Mouse (Mus musculus) forebrain, embryonic 13.5 days (tissue): ENCODE data around the gene Mamdc4. TPM values are rescaled to one million over a fixed set of nuclear protein-coding genes. Genes with fewer than 3 reads are reported as not detected.
A peak's percentile ranks its signal among the peaks of the same experiment; 100 is the strongest.
"Not testable (repeated sequence)": the region's sequence is repeated elsewhere in the genome, so short reads cannot be mapped to it uniquely, and the experiment has no call there.

ENCODE experiments used
- ATAC-seq: fragments of 200-750 bp; cut with Nextera tagmentation; 2 replicates; pipeline ENCODE4 v1.8.0; 2017
- H3K27ac ChIP-seq: fragments of 300-500 bp; sonication (generic); 2 replicates; pipeline ENCODE4 v1.5.1; 2015; ENCODE audit warnings: inconsistent platforms, mild to moderate bottlenecking, moderate library complexity
- H3K27me3 ChIP-seq: fragments of 300-500 bp; sonication (generic); 2 replicates; pipeline ENCODE4 v1.6.1; 2015; ENCODE audit warnings: mild to moderate bottlenecking, inconsistent platforms
- H3K36me3 ChIP-seq: fragments of 300-500 bp; sonication (generic); 2 replicates; pipeline ENCODE4 v1.6.1; 2015; ENCODE audit warnings: mild to moderate bottlenecking, inconsistent platforms; ENCODE audit not compliant: poor library complexity, severe bottlenecking
- H3K4me1 ChIP-seq: fragments of 300-500 bp; sonication (generic); 2 replicates; pipeline ENCODE4 v1.6.1; 2015; ENCODE audit warnings: inconsistent platforms
- H3K4me2 ChIP-seq: fragments of 300-500 bp; sonication (generic); 2 replicates; pipeline ENCODE4 v1.6.1; 2015; ENCODE audit warnings: inconsistent platforms, mild to moderate bottlenecking, moderate library complexity
- H3K4me3 ChIP-seq: fragments of 300-500 bp; sonication (generic); 2 replicates; pipeline ENCODE4 v1.5.1; 2015; ENCODE audit warnings: mild to moderate bottlenecking, inconsistent platforms
- H3K9ac ChIP-seq: fragments of 300-500 bp; sonication (generic); 2 replicates; pipeline ENCODE4 v1.6.1; 2015; ENCODE audit warnings: mild to moderate bottlenecking, inconsistent platforms
- H3K9me3 ChIP-seq: fragments of 300-500 bp; sonication (generic); replicated peaks from 2 replicates; pipeline ENCODE4 v1.6.1; 2016; ENCODE audit warnings: inconsistent platforms
- WGBS: fragments of 180-500 bp; shearing (Covaris S2); methylation state at CpG from one replicate; pipeline ENCODE4 v1.1.7; 2015; 5-methylcytosine and 5-hydroxymethylcytosine counted together
- polyA plus RNA-seq: library from polyadenylated mRNA; unstranded; fragments of >200 nt; fragmentation: Nextera tagmentation; extraction: Ambion mirVana; gene quantifications from 2 replicates; pipeline ENCODE4 v1.2.1, GENCODE M21; 2015

Mamdc4 gene
- polyA plus RNA-seq, 1 experiment from 2014 or later: 4.2 TPM

- WGBS: 87% methylated on average over 4 of the region's 4 CpGs
Observed at GRCm38 (mm10) chr2:25553171-25553786, 21.4 kb downstream of the Mamdc4 start.

DNA sequence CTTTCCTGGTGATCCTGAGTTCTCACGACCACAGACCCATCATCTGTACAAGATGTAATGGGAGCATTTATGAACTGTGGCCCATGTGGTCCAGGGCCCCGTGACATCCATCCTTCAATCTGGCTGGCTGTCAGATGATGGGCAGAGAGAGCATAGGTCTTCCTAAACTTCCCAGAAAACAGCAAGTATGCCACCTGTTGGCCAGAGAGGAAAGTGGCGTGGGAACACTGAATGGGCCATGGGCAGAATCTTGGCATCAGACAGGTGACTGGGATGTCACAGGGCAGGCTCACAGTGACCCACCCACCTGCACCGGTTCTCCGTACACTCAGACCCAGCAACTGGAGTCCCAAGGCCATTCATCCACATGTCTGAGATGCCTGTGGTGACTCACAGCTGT, 23.5 kb downstream of the Mamdc4 start:
- Histone ChIP-seq H3K4me2 (no peak overlapping the region), H3K9ac (no peak overlapping the region), H3K9me3 (no peaks in the 10 kb centered on the region), H3K27me3 (no peaks in the 10 kb centered on the region), H3K4me3 (no peak overlapping the region), H3K36me3 (no peaks in the 10 kb centered on the region), H3K27ac (no peak overlapping the region), H3K4me1 (peaks cover 2% of the 10 kb centered on the region)
- WGBS: 33% methylated on average over 5 of the region's 5 CpGs
- no peak for ATAC-seq

More at GRCm38 (mm10) chr2:25553171-25553786, 21.4 kb downstream of the Mamdc4 start:
- H3K9me3 ChIP-seq, ATAC-seq, H3K4me2 ChIP-seq, H3K4me3 ChIP-seq, H3K27ac ChIP-seq, H3K27me3 ChIP-seq, H3K36me3 ChIP-seq, H3K4me1 ChIP-seq, H3K9ac ChIP-seq: not testable (repeated sequence)

GRCm38 (mm10) chr2:25549021-25549991, 25.3 kb downstream of the Mamdc4 start:
- Histone ChIP-seq H3K36me3 (no peaks in the 10 kb centered on the region), H3K9me3 (no peaks in the 10 kb centered on the region), H3K27ac (no peak overlapping the region), H3K4me3 (no peak overlapping the region), H3K4me1 (peaks cover 10% of the 10 kb centered on the region), H3K9ac (no peak overlapping the region), H3K4me2 (no peak overlapping the region), H3K27me3 (no peaks in the 10 kb centered on the region)
- no peak for ATAC-seq
- 79% methylated on average over 9 of the region's 9 CpGs for WGBS

GRCm38 (mm10) chr2:25546811-25547491, 27.7 kb downstream of the Mamdc4 start, which contains the start of gene Traf2:
Gene Traf2 (minus strand): TSS chr2:25546940.
- 3% methylated on average over 48 of the region's 48 CpGs for WGBS
- no peaks in the 10 kb centered on the region for H3K27me3 ChIP-seq
- H3K36me3 ChIP-seq: no peaks in the 10 kb centered on the region

DNA sequence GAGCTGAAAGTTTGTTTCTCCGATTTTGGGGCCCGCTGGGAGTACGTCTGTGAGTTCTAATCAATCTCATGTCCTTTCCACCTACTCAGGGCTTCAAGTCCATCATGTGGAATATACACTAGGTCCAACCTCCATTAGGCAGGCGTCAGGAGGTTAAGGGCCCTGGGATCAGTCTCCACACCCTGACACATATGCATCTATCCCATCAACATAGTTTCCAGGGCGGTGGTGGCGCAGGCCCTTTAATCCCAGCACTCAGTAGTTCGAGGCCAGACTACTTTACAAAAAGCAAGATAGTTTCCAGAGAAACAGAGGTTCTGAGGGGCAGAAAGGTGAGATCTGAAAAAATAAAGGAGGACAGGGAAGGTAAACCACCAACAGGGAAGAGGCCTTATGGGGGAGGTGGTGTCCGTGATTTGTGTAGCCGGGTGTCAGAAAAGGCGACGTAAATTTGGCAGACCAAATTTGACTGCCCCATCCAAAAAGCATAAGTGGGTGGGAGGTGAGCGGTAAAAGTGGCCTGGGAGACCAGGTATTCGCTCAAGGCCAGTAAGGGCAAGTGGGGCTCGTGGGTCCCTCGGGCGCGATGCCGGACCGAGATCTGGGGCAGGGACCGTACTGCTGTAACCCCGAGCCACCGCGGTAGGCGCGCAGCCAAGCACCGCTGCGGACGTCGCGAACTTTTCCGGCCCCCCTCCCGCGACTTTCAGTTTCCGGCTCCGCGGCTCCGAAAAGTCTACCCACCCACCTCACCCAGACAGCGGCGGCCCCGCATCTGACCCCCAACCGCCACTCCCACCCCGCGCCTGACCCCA, 28.4 kb downstream of the Mamdc4 start:
- H3K4me2 ChIP-seq: peak overlapping the region; percentile 78
- 10% methylated on average over 43 of the region's 43 CpGs for WGBS
- ATAC-seq: peak; percentile 65
- H3K9me3 ChIP-seq: no peaks in the 10 kb centered on the region
- peak overlapping the region; percentile 69 for H3K4me3 ChIP-seq
- peak overlapping the region; percentile 79 for H3K9ac ChIP-seq
- no peaks in the 10 kb centered on the region for H3K36me3 ChIP-seq
- H3K27me3 ChIP-seq: no peaks in the 10 kb centered on the region
- peaks cover 16% of the 10 kb centered on the region for H3K4me1 ChIP-seq
- H3K27ac ChIP-seq: 0 out of 2 replicates have a peak overlapping the region, but pooled peaks have one; percentile 3

More at GRCm38 (mm10) chr2:25546811-25547491, 27.7 kb downstream of the Mamdc4 start, which contains the start of gene Traf2:
- ATAC-seq: peak; percentile 100
- Histone ChIP-seq H3K4me1 (peaks cover 15% of the 10 kb centered on the region), H3K4me3 (peak within 1 kb of the TSS; percentile 69), H3K27ac (0 out of 2 replicates have a peak within 1 kb of the TSS, but pooled peaks have one; percentile 3), H3K9ac (peak within 1 kb of the TSS; percentile 79), H3K4me2 (peak within 1 kb of the TSS; percentile 78), H3K9me3 (no peaks in the 10 kb centered on the region)

DNA sequence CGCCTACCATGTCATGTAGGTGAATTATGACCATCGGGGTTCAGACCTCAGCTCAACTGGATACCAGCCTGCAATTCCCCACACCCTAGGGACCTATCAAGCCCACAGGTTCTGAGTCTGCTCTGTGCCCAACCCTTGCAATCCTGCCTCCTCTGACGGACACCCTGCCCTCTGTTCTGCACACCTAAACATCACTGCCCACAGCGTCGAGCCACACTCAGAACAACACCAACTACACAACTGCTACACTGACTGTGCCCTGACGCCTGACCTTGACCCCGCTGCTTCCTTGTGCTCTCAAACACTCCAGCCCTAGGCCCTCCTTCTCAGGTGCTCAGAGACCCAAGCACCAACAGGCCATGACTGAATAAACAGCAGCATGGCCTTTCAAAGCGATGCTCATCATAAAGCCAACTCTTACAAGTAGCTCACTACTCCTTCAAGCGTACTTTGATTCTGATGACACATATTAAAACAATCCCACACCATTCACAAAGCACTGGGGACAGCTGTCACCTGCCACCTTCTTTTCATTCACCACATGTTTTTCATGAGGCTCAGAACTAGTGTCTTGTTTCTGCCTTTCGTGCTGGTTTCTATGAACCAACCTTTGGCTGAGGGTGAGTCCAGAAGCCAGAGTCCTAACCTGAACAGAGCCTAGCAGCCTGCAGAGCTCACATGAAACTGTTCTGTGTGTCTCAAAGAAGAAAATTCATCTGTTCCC, 32.8 kb downstream of the Mamdc4 start:
- H3K9ac ChIP-seq: no peak overlapping the region

DNA sequence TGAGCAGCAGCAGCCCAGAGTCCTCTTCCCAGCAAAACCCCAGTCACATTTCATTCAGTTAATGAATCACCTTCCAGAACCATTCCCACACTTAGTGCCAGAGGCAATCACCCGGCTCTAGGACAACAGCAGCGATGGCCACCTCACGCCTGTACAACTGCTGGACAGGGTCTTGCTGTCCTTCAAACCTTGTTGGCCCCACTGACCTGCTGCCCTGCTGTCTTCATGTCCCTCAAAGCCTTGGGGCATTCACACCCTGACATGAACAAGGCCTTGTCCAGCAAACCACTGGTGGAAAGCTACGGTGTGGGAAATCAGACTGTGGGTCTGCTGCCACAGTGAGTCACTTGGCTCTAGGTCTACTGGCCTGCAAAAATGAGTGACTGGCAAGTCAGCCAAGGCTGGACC, 34.1 kb downstream of the Mamdc4 start:
- 96% methylated on average over 4 of the region's 4 CpGs for WGBS

More for the DNA sequence above, 32.8 kb downstream of the Mamdc4 start:
- H3K4me2 ChIP-seq: no peak overlapping the region
- H3K27me3 ChIP-seq: no peaks in the 10 kb centered on the region
- H3K4me3 ChIP-seq: no peak overlapping the region
- H3K4me1 ChIP-seq: peaks cover 16% of the 10 kb centered on the region
- ATAC-seq: no peak
- no peak overlapping the region for H3K27ac ChIP-seq
- 92% methylated on average over 10 of the region's 10 CpGs for WGBS
- H3K9me3 ChIP-seq: no peaks in the 10 kb centered on the region
- peaks cover 10% of the 10 kb centered on the region for H3K36me3 ChIP-seq

GRCm38 (mm10) chr2:25536531-25536930, 38.1 kb downstream of the Mamdc4 start:
- Histone ChIP-seq H3K27ac (no peak overlapping the region), H3K4me3 (no peak overlapping the region), H3K4me1 (no peaks in the 10 kb centered on the region), H3K9ac (no peak overlapping the region), H3K27me3 (no peaks in the 10 kb centered on the region), H3K36me3 (peaks cover 51% of the 10 kb centered on the region), H3K9me3 (no peaks in the 10 kb centered on the region), H3K4me2 (no peak overlapping the region)
- WGBS: 91% methylated on average over 8 of the region's 8 CpGs
- no peak for ATAC-seq

More for the DNA sequence above, 34.1 kb downstream of the Mamdc4 start:
- H3K4me2 ChIP-seq: no peak overlapping the region
- H3K4me1 ChIP-seq: peaks cover 8% of the 10 kb centered on the region
- H3K9me3 ChIP-seq: no peaks in the 10 kb centered on the region
- H3K4me3 ChIP-seq: no peak overlapping the region
- no peaks in the 10 kb centered on the region for H3K27me3 ChIP-seq
- H3K36me3 ChIP-seq: peaks cover 23% of the 10 kb centered on the region
- H3K9ac ChIP-seq: no peak overlapping the region
- no peak for ATAC-seq
- no peak overlapping the region for H3K27ac ChIP-seq

DNA sequence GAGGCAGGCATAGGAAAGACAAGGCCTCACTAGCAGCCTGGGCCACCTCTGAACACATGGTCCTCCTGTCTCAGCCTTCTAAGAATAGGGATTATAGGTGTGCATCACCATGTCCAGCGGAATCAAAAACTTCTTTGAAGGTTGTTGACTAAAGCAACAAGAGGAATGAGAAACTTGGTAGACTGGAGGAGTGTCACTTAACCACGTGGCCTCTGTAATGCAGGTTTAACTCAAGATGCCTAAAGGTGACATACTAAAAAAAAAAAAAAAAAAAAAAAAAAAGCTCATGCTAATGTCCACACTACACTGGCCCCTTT, 39.8 kb downstream of the Mamdc4 start:
- WGBS: 96% methylated on average over 2 of the region's 2 CpGs
- H3K4me2 ChIP-seq: no peak overlapping the region
- H3K4me1 ChIP-seq: no peaks in the 10 kb centered on the region
- H3K27ac ChIP-seq: no peak overlapping the region
- H3K36me3 ChIP-seq: peaks cover 68% of the 10 kb centered on the region
- no peaks in the 10 kb centered on the region for H3K9me3 ChIP-seq
- H3K9ac ChIP-seq: no peak overlapping the region
- ATAC-seq: no peak
- no peaks in the 10 kb centered on the region for H3K27me3 ChIP-seq
- no peak overlapping the region for H3K4me3 ChIP-seq

DNA sequence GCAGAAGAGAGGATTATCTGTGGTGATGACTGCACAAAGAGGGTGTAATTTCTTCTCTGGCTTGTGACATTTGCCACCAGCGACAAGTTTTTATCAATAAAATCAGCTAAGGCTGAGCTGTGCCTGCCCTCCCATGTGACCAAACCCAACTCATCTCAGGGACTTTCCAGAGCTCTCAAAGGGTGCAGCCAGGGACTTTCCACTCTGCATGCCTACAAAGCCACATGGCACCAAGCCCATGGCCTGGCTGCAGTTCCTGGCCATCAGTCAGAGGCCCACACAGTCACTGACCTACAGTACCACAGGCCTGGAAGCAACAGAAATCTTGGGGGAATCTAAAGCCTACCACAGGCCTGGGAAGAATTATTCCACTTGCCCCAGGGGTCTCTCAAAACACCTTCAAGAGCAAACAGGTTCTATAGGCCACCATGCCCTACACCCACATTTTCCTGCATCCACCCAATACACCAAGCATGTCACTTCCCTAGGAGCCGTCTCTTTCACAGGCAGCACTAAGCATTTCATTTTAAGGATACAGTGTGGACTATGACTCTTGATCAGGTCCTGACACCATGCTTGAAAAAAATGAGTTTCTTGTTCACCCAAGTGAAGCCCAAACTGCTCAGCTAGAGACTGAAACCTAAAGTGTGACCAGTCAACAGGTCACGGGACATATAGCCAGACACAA, 40.3 kb downstream of the Mamdc4 start:
- Histone ChIP-seq H3K36me3 (peaks cover 73% of the 10 kb centered on the region), H3K27me3 (no peaks in the 10 kb centered on the region), H3K27ac (no peak overlapping the region), H3K4me2 (no peak overlapping the region), H3K9me3 (no peaks in the 10 kb centered on the region), H3K4me1 (no peaks in the 10 kb centered on the region), H3K4me3 (no peak overlapping the region), H3K9ac (no peak overlapping the region)
- no peak for ATAC-seq
- WGBS: 99% methylated on average over 3 of the region's 3 CpGs
